Mouse (Mus musculus) liver, embryonic 14.5 days (tissue): ENCODE results near the gene Chl1.

Experiments used
- CTCF ChIP-seq: IDR thresholded peaks from 2 replicates; pipeline ENCODE4 v1.5.1; 2016; ENCODE audit warnings: antibody characterized with exemption, low read depth, control low read depth
- EP300 ChIP-seq: IDR thresholded peaks from 2 replicates; pipeline ENCODE4 v1.6.1; 2016; ENCODE audit warnings: antibody characterized with exemption, low read depth

GRCm38 (mm10) chr6:103791077-103791632 lies 280.8 kb downstream of the Chl1 start:
- TF ChIP-seq CTCF (no peak), EP300 (no peak)
